Mouse (Mus musculus): ENCODE measurements around the gene Msln.

DNA sequence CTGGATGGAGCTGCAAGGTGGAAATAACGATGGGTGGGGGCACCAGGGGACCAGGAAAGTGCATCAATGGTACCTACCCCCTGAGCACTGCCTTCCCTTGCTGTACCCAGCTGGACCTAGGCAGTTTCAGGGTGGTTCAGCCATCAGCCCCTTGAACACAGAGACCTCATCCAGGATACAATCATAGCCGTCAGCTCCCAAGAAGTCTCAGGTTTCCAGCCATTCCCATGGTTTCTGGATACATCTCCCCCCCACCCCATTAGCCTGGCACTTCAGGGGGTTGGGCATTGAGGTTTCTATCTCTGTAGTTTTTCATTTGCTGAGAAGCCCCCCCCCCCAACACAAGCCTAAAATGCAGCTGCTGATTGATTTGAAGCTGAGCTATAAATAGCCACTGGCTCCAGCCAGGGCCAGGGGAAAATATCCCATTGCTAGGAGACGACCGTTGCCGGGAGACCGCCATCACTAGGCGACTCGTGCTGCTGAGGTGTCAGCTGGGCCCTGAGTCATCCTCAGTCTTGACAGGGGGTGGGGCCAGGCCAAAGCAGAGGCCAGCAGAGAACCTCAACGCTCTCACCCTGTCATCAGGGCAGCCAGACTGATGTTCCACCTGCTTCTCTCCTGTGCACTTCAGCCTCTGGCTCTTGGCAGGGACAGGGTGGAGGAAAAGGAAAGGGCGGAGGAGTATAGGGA, 48.8 kb upstream of the Msln start:
- TF ChIP-seq CTCF (IDR thresholded peaks at IDR 0.05; ENCODE audit: low read depth) (no peak), EP300 (optimal IDR thresholded peaks at IDR 0.05) (no peak)
